Comparison of ENCODE assay signal across 9 mouse cellular contexts in genomic region chr12:105248763-105249233, GRCm38 (mm10). TPM values are rescaled to one million over a fixed set of nuclear protein-coding genes. Genes with fewer than 3 reads are reported as not detected.
DNase-seq lines count a peak whose midpoint lies in the region; ATAC-seq lines count a peak whose summit lies in the region.
"Had no signal": no experiment of that assay in that cellular context is flagged by ENCODE, and none has a peak within 500 bp of the region (broad histone marks: within the 10 kb centered on the region; RNA-seq: fewer than 3 reads in every experiment).

No protein-coding gene starts in this region.

- WGBS in limb, embryonic 10.5 days = 2% methylated on average over 9 of the region's 9 CpGs
- 3% methylated on average over 9 of the region's 9 CpGs for whole genome bisulfite sequencing in neural tube, embryonic 15.5 days

- DNase-seq in adrenal gland, postnatal 10 days = peak; percentile 29
- no peak for DNase-seq in adrenal gland, postnatal 4 days (ENCODE audit: low spot score in 2 of 2)
- peak; percentile 12 for DNase-seq in cerebellum, adult 9-10 months
- DNase-seq in heart, postnatal 10 days = peak; percentile 6 to 23
- no peak for DNase-seq in limb, embryonic 10.5 days (ENCODE audit: low spot score)
- DNase-seq in gastrocnemius, postnatal 4 days (ENCODE audit: low spot score in 2 of 2) = no peak
- DNase-seq in natural killer cell, adult 2 months (ENCODE audit: low spot score in 2 of 2) = no peak

- 0 out of 2 replicates have a peak, but pooled peaks cover 3% of the 10 kb centered on the region for H3K27me3 ChIP-seq in limb, embryonic 10.5 days (ENCODE audit: low read depth, poor library complexity, severe bottlenecking)
- no peaks in the 10 kb centered on the region for H3K27me3 ChIP-seq in neural tube, embryonic 15.5 days (replicated peaks)
- H3K27me3 ChIP-seq: megakaryocyte, embryonic 14.5 days had no signal

- no peaks in the 10 kb centered on the region for H3K36me3 ChIP-seq in limb, embryonic 10.5 days
- no peaks in the 10 kb centered on the region for H3K36me3 ChIP-seq in neural tube, embryonic 15.5 days

- peak overlapping the region; percentile 23; the same call in 1 of the 2 replicates for H3K4me3 ChIP-seq in limb, embryonic 10.5 days
- no peak overlapping the region for H3K4me3 ChIP-seq in neural tube, embryonic 15.5 days (replicated peaks)
- H3K4me3 ChIP-seq: megakaryocyte, embryonic 14.5 days had no signal

- H3K4me1 ChIP-seq in limb, embryonic 10.5 days = peaks cover 36% of the 10 kb centered on the region
- H3K4me1 ChIP-seq in neural tube, embryonic 15.5 days = peaks cover 28% of the 10 kb centered on the region
- H3K4me1 ChIP-seq: megakaryocyte, embryonic 14.5 days had no signal

- no peak overlapping the region for H3K27ac ChIP-seq in limb, embryonic 10.5 days
- H3K27ac ChIP-seq in neural tube, embryonic 15.5 days (replicated peaks) = peak overlapping the region; percentile 20

- H3K4me2 ChIP-seq in neural tube, embryonic 15.5 days = peak overlapping the region; percentile 45

- intact Hi-C loops in heart, postnatal 10 days (cut with DNase I) = no loop called here

- peak; percentile 48; the same call in 1 of the 2 replicates for ATAC-seq in neural tube, embryonic 15.5 days (ENCODE audit: low FRiP score)

- no peak overlapping the region for H3K9ac ChIP-seq in neural tube, embryonic 15.5 days (replicated peaks)

- no peaks in the 10 kb centered on the region for H3K9me3 ChIP-seq in limb, embryonic 10.5 days (replicated peaks)
- H3K9me3 ChIP-seq in neural tube, embryonic 15.5 days (replicated peaks) = no peaks in the 10 kb centered on the region

RNA-seq across cellular contexts. Expression of gene Tcl1, which starts 26.2 kb away (rescaled TPM):
- under 1 TPM; 0.21 to 0.39 TPM for total RNA-seq in adrenal gland, postnatal 10 days (2021)
- under 1 TPM in 1 of 2 experiments, not detected in 1; 0.31 TPM for total RNA-seq in adrenal gland, postnatal 4 days (2021)
- not detected for total RNA-seq in heart, postnatal 10 days (2021)
- polyA plus RNA-seq in limb, embryonic 10.5 days (2016; fragmentation: Nextera tagmentation; extraction: Ambion mirVana) = not detected in 2 replicates
- not detected in 2 replicates for polyA plus RNA-seq in neural tube, embryonic 15.5 days (2015; fragmentation: Nextera tagmentation; extraction: Ambion mirVana)
- not detected for total RNA-seq in gastrocnemius, postnatal 4 days (2021)

RNA-seq across cellular contexts. Expression of gene Tcl1b4, which starts 47.0 kb away (rescaled TPM):
- not detected for total RNA-seq in adrenal gland, postnatal 10 days (2021)
- not detected for total RNA-seq in adrenal gland, postnatal 4 days (2021)
- total RNA-seq in heart, postnatal 10 days (2021) = not detected
- not detected in 2 replicates for polyA plus RNA-seq in limb, embryonic 10.5 days (2016; fragmentation: Nextera tagmentation; extraction: Ambion mirVana)
- not detected in 2 replicates for polyA plus RNA-seq in neural tube, embryonic 15.5 days (2015; fragmentation: Nextera tagmentation; extraction: Ambion mirVana)
- not detected for total RNA-seq in gastrocnemius, postnatal 4 days (2021)

RNA-seq across cellular contexts. Expression of gene Tcl1b3, which starts 58.0 kb away (rescaled TPM):
- total RNA-seq in adrenal gland, postnatal 10 days (2021) = not detected
- not detected for total RNA-seq in adrenal gland, postnatal 4 days (2021)
- not detected for total RNA-seq in heart, postnatal 10 days (2021)
- not detected in 2 replicates for polyA plus RNA-seq in limb, embryonic 10.5 days (2016; fragmentation: Nextera tagmentation; extraction: Ambion mirVana)
- polyA plus RNA-seq in neural tube, embryonic 15.5 days (2015; fragmentation: Nextera tagmentation; extraction: Ambion mirVana) = not detected in 2 replicates
- not detected for total RNA-seq in gastrocnemius, postnatal 4 days (2021)

Comparison
In these comparisons a context has a peak if more than half of its experiments do, and no peak if none do; other contexts are left out.
1. DNase-seq: peak in adrenal gland, postnatal 10 days (single experiment), cerebellum, adult 9-10 months (single experiment) and heart, postnatal 10 days (2 of 2); none in adrenal gland, postnatal 4 days (0 of 2), limb, embryonic 10.5 days (single experiment), gastrocnemius, postnatal 4 days (0 of 2) and natural killer cell, adult 2 months (0 of 2).